17 mouse cellular contexts compared by ENCODE assay signal in the genomic region with DNA sequence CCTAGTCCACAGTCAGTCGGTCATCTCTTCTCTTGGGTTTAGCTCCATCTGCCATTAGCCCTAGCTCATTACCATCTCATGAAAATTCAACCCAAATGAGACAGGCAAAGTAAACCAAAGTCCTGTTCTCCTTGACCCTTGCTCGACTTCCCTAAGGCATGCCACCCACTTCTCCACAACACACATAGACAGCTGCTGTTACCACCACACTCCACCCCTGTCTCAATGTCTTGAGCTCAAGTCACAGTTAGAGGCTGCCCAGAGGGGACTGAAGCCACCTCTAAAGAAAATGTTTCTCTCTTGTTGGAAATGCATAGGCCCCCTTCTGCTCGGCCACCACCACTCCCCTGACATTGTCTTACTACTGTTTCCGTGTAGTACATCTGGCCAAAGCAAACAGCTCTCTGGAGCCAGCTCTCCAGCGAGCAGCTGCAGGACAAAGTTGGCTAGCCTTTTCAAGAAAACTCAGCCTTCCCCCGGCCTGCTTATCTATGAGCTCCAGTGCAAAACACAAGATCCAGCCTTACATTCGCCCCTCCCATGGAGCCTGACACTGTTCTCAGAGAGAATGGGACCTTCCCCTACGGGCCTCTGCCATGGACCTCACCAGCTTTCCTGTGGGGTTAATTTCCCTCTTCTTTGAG.
DNase-seq lines count a peak whose midpoint lies in the region; ATAC-seq lines count a peak whose summit lies in the region.
"Had no signal": no experiment of that assay in that cellular context is flagged by ENCODE, and none has a peak within 500 bp of the region (broad histone marks: within the 10 kb centered on the region; RNA-seq: fewer than 3 reads in every experiment).

No protein-coding gene starts in this region.

- no peaks in the 10 kb centered on the region for H3K9me3 ChIP-seq in hindbrain, embryonic 10.5 days
- H3K9me3 ChIP-seq in hindbrain, embryonic 11.5 days (ENCODE audit: control insufficient read depth, low read length): no peaks in the 10 kb centered on the region
- no peaks in the 10 kb centered on the region for H3K9me3 ChIP-seq in heart, embryonic 12.5 days (replicated peaks)
- H3K9me3 ChIP-seq: embryonic facial prominence, embryonic 12.5 days; hindbrain, embryonic 13.5 days; limb, embryonic 15.5 days; neural tube, embryonic 13.5 days had no signal

- H3K9ac ChIP-seq in hindbrain, embryonic 11.5 days (ENCODE audit: low read depth, low read length): no peak overlapping the region
- H3K9ac ChIP-seq in heart, embryonic 12.5 days: no peak overlapping the region
- H3K9ac ChIP-seq: embryonic facial prominence, embryonic 12.5 days; hindbrain, embryonic 13.5 days; limb, embryonic 15.5 days; neural tube, embryonic 13.5 days had no signal

- ATAC-seq in hindbrain, embryonic 11.5 days (ENCODE audit: low FRiP score): no peak
- ATAC-seq in heart, embryonic 12.5 days (ENCODE audit: insufficient number of reproducible peaks, low FRiP score): peak; percentile 73; the same call in 1 of the 2 replicates
- ATAC-seq: forebrain, embryonic 16.5 days had no signal

- intact Hi-C loops in heart, postnatal 25 days (cut with DNase I): no loop called here

- H3K27me3 ChIP-seq in hindbrain, embryonic 10.5 days (ENCODE audit: insufficient read depth, poor library complexity, severe bottlenecking): peaks cover 15% of the 10 kb centered on the region
- no peaks in the 10 kb centered on the region for H3K27me3 ChIP-seq in hindbrain, embryonic 11.5 days (ENCODE audit: control insufficient read depth, insufficient read depth, low read length)
- peaks cover 25% of the 10 kb centered on the region for H3K27me3 ChIP-seq in heart, embryonic 12.5 days (replicated peaks)
- H3K27me3 ChIP-seq: embryonic facial prominence, embryonic 12.5 days; hindbrain, embryonic 13.5 days; limb, embryonic 15.5 days; neural tube, embryonic 13.5 days had no signal

- no peak overlapping the region for H3K4me2 ChIP-seq in hindbrain, embryonic 11.5 days (replicated peaks; ENCODE audit: low read depth, low read length)
- no peak overlapping the region for H3K4me2 ChIP-seq in heart, embryonic 12.5 days
- H3K4me2 ChIP-seq: embryonic facial prominence, embryonic 12.5 days; hindbrain, embryonic 13.5 days; limb, embryonic 15.5 days; neural tube, embryonic 13.5 days had no signal

- no peak overlapping the region for H3K4me3 ChIP-seq in hindbrain, embryonic 10.5 days
- no peak overlapping the region for H3K4me3 ChIP-seq in hindbrain, embryonic 11.5 days (ENCODE audit: low read depth, low read length)
- no peak overlapping the region for H3K4me3 ChIP-seq in heart, embryonic 12.5 days
- H3K4me3 ChIP-seq: embryonic facial prominence, embryonic 12.5 days; hindbrain, embryonic 13.5 days; limb, embryonic 15.5 days; neural tube, embryonic 13.5 days had no signal

- peaks cover 20% of the 10 kb centered on the region for H3K4me1 ChIP-seq in hindbrain, embryonic 10.5 days (replicated peaks)
- H3K4me1 ChIP-seq in hindbrain, embryonic 11.5 days (replicated peaks; ENCODE audit: control insufficient read depth, insufficient read depth, low read length): no peaks in the 10 kb centered on the region
- peaks cover 15% of the 10 kb centered on the region; the same call in 1 of the 2 replicates for H3K4me1 ChIP-seq in heart, embryonic 12.5 days (replicated peaks)
- H3K4me1 ChIP-seq: embryonic facial prominence, embryonic 12.5 days; limb, embryonic 15.5 days had no signal

- no peaks in the 10 kb centered on the region for H3K36me3 ChIP-seq in hindbrain, embryonic 10.5 days
- H3K36me3 ChIP-seq in hindbrain, embryonic 11.5 days (ENCODE audit: control insufficient read depth, insufficient read depth, low read length): no peaks in the 10 kb centered on the region
- no peaks in the 10 kb centered on the region for H3K36me3 ChIP-seq in heart, embryonic 12.5 days
- H3K36me3 ChIP-seq: embryonic facial prominence, embryonic 12.5 days; hindbrain, embryonic 13.5 days; limb, embryonic 15.5 days; neural tube, embryonic 13.5 days had no signal

- no peak for DNase-seq in hindbrain, embryonic 10.5 days (ENCODE audit: low spot score)
- DNase-seq in hindbrain, embryonic 11.5 days (ENCODE audit: low spot score): no peak
- DNase-seq in ZHBTc4 (ENCODE audit: low read depth, low spot score): peak; percentile 22
- peak; percentile 49 for DNase-seq in heart, postnatal 25 days (ENCODE audit: low spot score)
- no peak for DNase-seq in B cell, adult 2 months
- DNase-seq in ovary, postnatal 10 days (ENCODE audit: low spot score): no peak
- DNase-seq in layer of hippocampus, postnatal 14 days (ENCODE audit: low spot score in 2 of 2): no peak
- DNase-seq: adrenal gland, adult 2 months; cerebellum, adult 11 months; right cerebral cortex, postnatal 14 days; thymus, postnatal 25 days had no signal

- H3K27ac ChIP-seq in hindbrain, embryonic 10.5 days: peak overlapping the region; percentile 45; the same call in 1 of the 2 replicates
- H3K27ac ChIP-seq in hindbrain, embryonic 11.5 days (ENCODE audit: low read depth, low read length): no peak overlapping the region
- H3K27ac ChIP-seq in heart, embryonic 12.5 days (ENCODE audit: poor library complexity, severe bottlenecking): peak overlapping the region; percentile 41; the same call in 1 of the 2 replicates
- H3K27ac ChIP-seq: embryonic facial prominence, embryonic 12.5 days; hindbrain, embryonic 13.5 days; limb, embryonic 15.5 days; neural tube, embryonic 13.5 days had no signal

- WGBS in hindbrain, embryonic 10.5 days: 73% methylated on average over 8 of the region's 8 CpGs
- 76% methylated on average over 8 of the region's 8 CpGs for WGBS in hindbrain, embryonic 11.5 days
- WGBS in heart, embryonic 12.5 days: 41% methylated on average over 8 of the region's 8 CpGs

Comparison
In these comparisons a context has a peak if more than half of its experiments do, and no peak if none do; other contexts are left out.
1. DNase-seq: peak in ZHBTc4 (single experiment) and heart, postnatal 25 days (single experiment); none in hindbrain, embryonic 10.5 days (single experiment), hindbrain, embryonic 11.5 days (single experiment), B cell, adult 2 months (0 of 2), ovary, postnatal 10 days (single experiment) and layer of hippocampus, postnatal 14 days (0 of 2).